Mouse (Mus musculus) layer of hippocampus, postnatal 25 days (tissue): ENCODE measurements at regions not wholly inside any gene's neighbourhood (a gene's known extent, or its start where the extent isn't known, plus 50 kb on each side); places are given as distances from the start of the nearest gene placed in this dataset.
A peak's percentile ranks its signal among the peaks of the same experiment; 100 is the strongest.

Source experiments
- DNase-seq, 2 experiments: peaks; one replicate each; pipeline ENCODE4 v3.0.0; 2022; ENCODE audit warnings: mixed read lengths in 2 of 2, low spot score in 1 of 2; ENCODE audit errors: extremely low spot score in 1 of 2

DNA sequence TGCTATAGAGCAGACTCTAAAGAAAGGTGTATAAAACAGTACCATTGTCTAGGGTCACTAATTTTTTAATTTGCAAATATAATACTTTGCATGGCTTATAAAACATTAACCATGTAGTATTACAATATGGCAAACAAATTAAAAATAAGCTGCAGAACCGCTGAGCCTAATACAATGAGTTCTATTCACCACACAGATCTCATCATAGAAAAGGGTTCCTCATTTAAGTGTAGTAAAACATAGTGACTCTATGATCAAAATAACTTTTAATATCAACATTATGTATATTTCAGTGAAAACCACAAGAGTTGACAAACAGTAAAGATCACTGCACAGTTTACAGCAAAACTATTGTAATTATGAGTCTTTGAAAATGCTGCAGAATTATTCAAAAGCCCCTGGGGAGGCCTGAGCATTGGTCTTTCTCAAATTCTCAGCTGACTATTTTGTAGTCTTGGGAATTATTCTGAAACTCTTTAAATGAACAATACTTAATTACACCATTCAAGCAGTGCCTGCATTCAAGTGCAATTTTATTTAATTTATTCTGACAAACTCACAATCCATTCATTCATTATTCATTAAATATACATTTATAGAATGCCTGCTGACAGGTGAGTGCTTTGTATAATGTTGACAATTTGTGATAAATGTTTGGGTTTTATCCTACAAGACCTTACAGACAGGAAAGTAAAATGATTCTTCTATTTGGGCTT, 60.3 kb downstream of the Pcdh20 start:
- DNase-seq: no peak

- DNase-seq: no peak
Observed at GRCm38 (mm10) chr14:88399270-88399669, 71.9 kb downstream of the Pcdh20 start.

- DNase-seq: no peak
Observed at GRCm38 (mm10) chr14:88397187-88397586, 74.0 kb downstream of the Pcdh20 start.

- DNase-seq: no peak
Observed at GRCm38 (mm10) chr14:88395016-88395415, 76.2 kb downstream of the Pcdh20 start.

GRCm38 (mm10) chr14:88384553-88384952, 86.6 kb downstream of the Pcdh20 start:
- DNase-seq: no peak

DNA sequence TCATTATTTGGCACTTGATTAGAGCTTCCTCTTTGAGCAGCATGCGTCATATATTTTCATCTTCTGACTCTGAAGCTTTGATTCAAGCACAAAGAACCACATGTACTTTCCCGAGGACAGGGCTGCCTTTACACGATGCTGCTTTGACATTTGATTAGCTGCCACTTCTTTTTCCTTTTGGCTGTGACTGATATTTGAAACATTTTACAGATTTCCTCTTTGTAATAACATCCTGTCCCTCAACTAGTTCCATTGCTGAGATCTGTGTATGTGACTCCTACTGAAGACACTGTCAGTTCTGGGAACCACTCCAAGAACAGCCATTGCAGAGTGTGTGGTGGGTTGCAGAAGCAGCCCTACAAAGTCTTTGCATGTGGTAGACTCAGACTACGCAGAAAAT, 124.0 kb downstream of the Pcdh20 start:
- DNase-seq: peak in 1 of 2 experiments; percentile 14

- DNase-seq: no peak
Observed at GRCm38 (mm10) chr14:88337304-88337703, 133.9 kb downstream of the Pcdh20 start.

- DNase-seq: no peak
Observed at GRCm38 (mm10) chr14:88330613-88331012, 140.6 kb downstream of the Pcdh20 start.

GRCm38 (mm10) chr14:88326411-88326810, 144.8 kb downstream of the Pcdh20 start:
- no peak for DNase-seq

DNA sequence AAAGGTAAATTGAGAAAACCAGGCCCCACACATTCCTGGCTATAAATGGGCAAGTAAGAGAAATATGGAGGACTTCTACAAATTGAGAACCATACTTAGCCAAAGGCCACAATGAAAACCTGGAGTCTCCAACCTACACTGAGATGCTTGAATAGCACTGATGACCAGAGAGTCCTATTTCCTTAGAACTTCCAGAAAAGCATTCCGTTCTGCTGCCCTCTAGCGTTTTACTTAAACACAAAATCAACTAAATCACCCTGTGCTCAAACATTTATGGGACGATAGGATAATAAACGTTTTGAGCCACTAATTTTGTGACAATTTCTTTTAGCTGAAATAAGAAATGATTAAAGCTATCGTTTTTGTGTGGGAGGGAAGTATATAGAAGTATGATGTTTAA, 192.9 kb downstream of the Pcdh20 start:
- DNase-seq: no peak

- no peak for DNase-seq
Observed at GRCm38 (mm10) chr14:88264771-88265170, 206.4 kb downstream of the Pcdh20 start.

GRCm38 (mm10) chr14:88259034-88259433, 212.2 kb downstream of the Pcdh20 start:
- DNase-seq: no peak

GRCm38 (mm10) chr14:88255131-88255530, 216.1 kb downstream of the Pcdh20 start:
- no peak for DNase-seq
